Mouse (Mus musculus) MEL-GATA-1-ER (cell line): Measurements from ENCODE around the gene Camk2d.

ENCODE experiments used
- DNase-seq: peaks from one replicate; pipeline ENCODE4 v3.0.0-alpha.2; 2012; ENCODE audit warnings: low read depth; ENCODE audit errors: extremely low read depth

The Camk2d gene

GRCm38 (mm10) chr3:126688516-126688915 is 92.4 kb downstream of the Camk2d start:
- DNase-seq = no peak

- peak; percentile 13 for DNase-seq
Observed at GRCm38 (mm10) chr3:126690627-126691505, 94.8 kb downstream of the Camk2d start.

- DNase-seq = no peak
Observed at GRCm38 (mm10) chr3:126691565-126691964, 95.5 kb downstream of the Camk2d start.

GRCm38 (mm10) chr3:126692797-126693196 is 96.7 kb downstream of the Camk2d start:
- DNase-seq = no peak

GRCm38 (mm10) chr3:126693302-126693701 is 97.2 kb downstream of the Camk2d start:
- DNase-seq = no peak

GRCm38 (mm10) chr3:126695456-126696293 is 99.6 kb downstream of the Camk2d start:
- DNase-seq = no peak

- DNase-seq = no peak
Observed at GRCm38 (mm10) chr3:126696620-126697019, 100.5 kb downstream of the Camk2d start.

- DNase-seq = no peak
Observed at GRCm38 (mm10) chr3:126699740-126700139, 103.6 kb downstream of the Camk2d start.

GRCm38 (mm10) chr3:126701067-126701466 is 105.0 kb downstream of the Camk2d start:
- DNase-seq = no peak

GRCm38 (mm10) chr3:126701586-126701985 is 105.5 kb downstream of the Camk2d start:
- no peak for DNase-seq

- no peak for DNase-seq
Observed at GRCm38 (mm10) chr3:126705490-126705889, 109.4 kb downstream of the Camk2d start.

GRCm38 (mm10) chr3:126714281-126714680 is 118.2 kb downstream of the Camk2d start:
- DNase-seq = no peak

GRCm38 (mm10) chr3:126723021-126723449 is 126.9 kb downstream of the Camk2d start:
- DNase-seq = no peak

GRCm38 (mm10) chr3:126723458-126723857 is 127.4 kb downstream of the Camk2d start:
- no peak for DNase-seq

GRCm38 (mm10) chr3:126725647-126726046 is 129.5 kb downstream of the Camk2d start:
- no peak for DNase-seq

GRCm38 (mm10) chr3:126727387-126727786 is 131.3 kb downstream of the Camk2d start:
- no peak for DNase-seq

GRCm38 (mm10) chr3:126730411-126730810 is 134.3 kb downstream of the Camk2d start:
- DNase-seq = no peak

- no peak for DNase-seq
Observed at GRCm38 (mm10) chr3:126732323-126732722, 136.2 kb downstream of the Camk2d start.

GRCm38 (mm10) chr3:126734533-126734932 is 138.4 kb downstream of the Camk2d start:
- DNase-seq = no peak

GRCm38 (mm10) chr3:126735211-126735610 is 139.1 kb downstream of the Camk2d start:
- no peak for DNase-seq

- no peak for DNase-seq
Observed at GRCm38 (mm10) chr3:126737128-126737527, 141.0 kb downstream of the Camk2d start.

GRCm38 (mm10) chr3:126740146-126740545 is 144.0 kb downstream of the Camk2d start:
- no peak for DNase-seq
